8 mouse cellular contexts compared by ENCODE assay signal in the genomic region with DNA sequence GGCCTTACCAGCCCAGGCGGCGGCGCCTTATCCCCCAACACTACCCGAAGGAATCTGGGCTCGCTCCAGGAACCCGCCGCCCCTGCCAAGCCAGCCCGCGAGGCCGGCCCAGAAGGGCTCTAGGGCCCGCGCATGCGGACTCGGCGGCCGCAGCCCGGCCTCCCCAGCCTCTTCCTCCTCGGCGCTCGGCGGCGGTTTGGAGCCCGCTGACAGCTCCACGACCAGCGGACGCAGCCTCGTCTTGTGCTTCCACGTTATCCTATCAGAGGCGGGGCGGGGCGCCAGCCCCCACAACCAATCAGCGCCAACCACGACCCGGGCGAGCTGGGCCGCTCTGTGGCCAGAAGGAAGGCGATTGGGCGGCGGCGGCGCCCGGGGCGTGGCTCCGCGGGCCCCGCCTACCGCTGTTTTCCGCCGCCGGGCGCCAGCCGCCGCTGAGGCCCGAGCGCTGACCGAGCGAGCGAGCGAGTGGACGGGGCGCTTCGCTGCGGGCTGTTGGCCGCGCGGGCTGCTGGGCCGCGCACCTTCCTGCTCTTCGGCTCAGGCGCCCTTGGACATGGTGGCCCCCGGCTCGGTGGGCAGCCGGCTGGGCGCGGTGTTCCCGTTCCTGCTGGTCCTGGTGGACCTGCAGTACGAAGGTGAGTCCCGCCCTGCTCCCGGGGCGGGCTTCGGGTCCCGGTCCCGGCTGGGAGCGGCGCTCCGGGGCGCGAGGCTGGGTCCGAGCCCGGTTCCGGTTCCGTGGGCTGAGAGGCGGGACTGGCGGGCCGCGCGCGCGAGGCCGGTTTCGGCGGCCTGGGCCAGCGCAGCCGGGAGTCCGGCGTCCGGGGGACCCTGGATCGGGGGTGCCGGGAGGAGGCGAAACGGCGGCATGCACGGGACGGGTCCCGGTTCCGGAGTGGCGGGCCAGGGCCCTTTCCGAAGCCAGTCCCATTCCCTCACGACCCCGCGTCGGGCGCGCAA. TPM values are rescaled to one million over a fixed set of nuclear protein-coding genes. Genes with fewer than 3 reads are reported as not detected.
DNase-seq lines count a peak whose midpoint lies in the region; ATAC-seq lines count a peak whose summit lies in the region.

A gene (plus strand): TSS at position 444 of the 960 bp plus-strand sequence.

- WGBS in heart, embryonic 13.5 days, result under 1% methylated on average over 123 of the region's 124 CpGs
- under 1% methylated on average over 122 of the region's 124 CpGs for WGBS in liver, embryonic 12.5 days (ENCODE audit: insufficient replicate concordance)
- WGBS in stomach, embryonic 15.5 days, result under 1% methylated on average over 116 of the region's 124 CpGs

- peak; percentile 98 for DNase-seq in CD4-positive, CD25-positive, alpha-beta regulatory T cell, adult 2 months (ENCODE audit: low read depth, low spot score)
- DNase-seq in fat pad, adult 2 months (ENCODE audit: extremely low read depth, low read depth, low spot score), result peak; percentile 50
- DNase-seq in kidney, postnatal 10 days, result peak; percentile 100
- peak; percentile 99 for DNase-seq in natural killer cell, adult 2 months (ENCODE audit: low spot score in 2 of 2)

- no peaks in the 10 kb centered on the region for H3K27me3 ChIP-seq in heart, embryonic 13.5 days (replicated peaks)
- H3K27me3 ChIP-seq in liver, embryonic 12.5 days (replicated peaks), result no peaks in the 10 kb centered on the region
- no peaks in the 10 kb centered on the region for H3K27me3 ChIP-seq in stomach, embryonic 15.5 days (replicated peaks)

- peak within 1 kb of the TSS; percentile 76 for H3K4me2 ChIP-seq in heart, embryonic 13.5 days
- H3K4me2 ChIP-seq in liver, embryonic 12.5 days, result peak within 1 kb of the TSS; percentile 92
- peak within 1 kb of the TSS; percentile 63 for H3K4me2 ChIP-seq in stomach, embryonic 15.5 days

- H3K36me3 ChIP-seq in heart, embryonic 13.5 days, result no peaks in the 10 kb centered on the region
- H3K36me3 ChIP-seq in liver, embryonic 12.5 days, result no peaks in the 10 kb centered on the region
- no peaks in the 10 kb centered on the region for H3K36me3 ChIP-seq in stomach, embryonic 15.5 days

- ATAC-seq in heart, embryonic 13.5 days (ENCODE audit: extremely low read depth, insufficient number of reproducible peaks, low FRiP score, low TSS enrichment), result peak; percentile 98
- peak; percentile 100 for ATAC-seq in liver, embryonic 12.5 days
- peak; percentile 100 for ATAC-seq in stomach, embryonic 15.5 days (ENCODE audit: insufficient read depth, low FRiP score, low read depth)

- peaks cover 12% of the 10 kb centered on the region for H3K4me1 ChIP-seq in brown adipose tissue, adult 24 weeks (ENCODE audit: control insufficient read depth, insufficient read depth, insufficient read length, low read length)
- peaks cover 40% of the 10 kb centered on the region for H3K4me1 ChIP-seq in heart, embryonic 13.5 days
- peaks cover 48% of the 10 kb centered on the region for H3K4me1 ChIP-seq in liver, embryonic 12.5 days
- H3K4me1 ChIP-seq in stomach, embryonic 15.5 days, result peaks cover 11% of the 10 kb centered on the region

- H3K27ac ChIP-seq in brown adipose tissue, adult 24 weeks (replicated peaks; ENCODE audit: low read depth, low read length), result peak within 1 kb of the TSS; percentile 94
- H3K27ac ChIP-seq in heart, embryonic 13.5 days (replicated peaks), result peak within 1 kb of the TSS; percentile 96
- peak within 1 kb of the TSS; percentile 91 for H3K27ac ChIP-seq in liver, embryonic 12.5 days
- peak within 1 kb of the TSS; percentile 95 for H3K27ac ChIP-seq in stomach, embryonic 15.5 days

- H3K9ac ChIP-seq in heart, embryonic 13.5 days, result peak within 1 kb of the TSS; percentile 99
- H3K9ac ChIP-seq in liver, embryonic 12.5 days, result peak within 1 kb of the TSS; percentile 99
- H3K9ac ChIP-seq in stomach, embryonic 15.5 days, result peak within 1 kb of the TSS; percentile 100

- no peaks in the 10 kb centered on the region for H3K9me3 ChIP-seq in heart, embryonic 13.5 days
- no peaks in the 10 kb centered on the region for H3K9me3 ChIP-seq in liver, embryonic 12.5 days (replicated peaks)
- no peaks in the 10 kb centered on the region for H3K9me3 ChIP-seq in stomach, embryonic 15.5 days

- peak within 1 kb of the TSS; percentile 99 for H3K4me3 ChIP-seq in brown adipose tissue, adult 24 weeks (ENCODE audit: insufficient read depth, low read depth, low read length)
- H3K4me3 ChIP-seq in heart, embryonic 13.5 days, result peak within 1 kb of the TSS; percentile 100
- H3K4me3 ChIP-seq in liver, embryonic 12.5 days, result peak within 1 kb of the TSS; percentile 97
- H3K4me3 ChIP-seq in stomach, embryonic 15.5 days (replicated peaks), result peak within 1 kb of the TSS; percentile 100

RNA-seq across cellular contexts. Expression of the gene that starts here (rescaled TPM):
- 27.4 and 31.0 TPM in 2 replicates for polyA plus RNA-seq in brown adipose tissue, adult 24 weeks (2012; ENCODE audit: insufficient read depth, insufficient read length, missing spikeins)
- polyA plus RNA-seq in heart, embryonic 13.5 days (2015; fragmentation: Nextera tagmentation; extraction: Ambion mirVana), result 23.1 and 26.0 TPM in 2 replicates
- 36.8 and 37.7 TPM in 2 replicates for polyA plus RNA-seq in liver, embryonic 12.5 days (2016; fragmentation: Nextera tagmentation; extraction: Ambion mirVana)
- polyA plus RNA-seq in stomach, embryonic 15.5 days (2015; fragmentation: Nextera tagmentation; extraction: Ambion mirVana), result 64.4 and 68.3 TPM in 2 replicates

Comparison
In these comparisons a context has a peak if more than half of its experiments do, and no peak if none do; other contexts are left out.
1. Peak in every context shown above with its lines: DNase-seq, ATAC-seq, H3K4me3 ChIP-seq and H3K27ac ChIP-seq.
2. DNase-seq: peak in every context shown above with its lines; median percentile 100 in kidney, postnatal 10 days; 99 in natural killer cell, adult 2 months; 98 in CD4-positive, CD25-positive, alpha-beta regulatory T cell, adult 2 months; 50 in fat pad, adult 2 months.